ENCODE assay signal across 25 mouse cellular contexts in genomic region chr13:98147532-98147931, GRCm38 (mm10).
"Had no signal": no experiment of that assay in that cellular context is flagged by ENCODE, and none has a peak within 500 bp of the region (broad histone marks: within the 10 kb centered on the region; RNA-seq: fewer than 3 reads in every experiment).

No protein-coding gene starts in this region.

- ATAC-seq: hindbrain, embryonic 16.5 days; inflammation-experienced regulatory T-cells, adult 6 months; intestine, embryonic 16.5 days had no signal

- H3K9ac ChIP-seq: heart, embryonic 12.5 days; hindbrain, embryonic 12.5 days; hindbrain, embryonic 14.5 days; limb, embryonic 12.5 days; liver, embryonic 13.5 days; liver, embryonic 15.5 days had no signal

- H3K4me1 ChIP-seq: limb, embryonic 12.5 days; liver, embryonic 13.5 days; liver, embryonic 15.5 days had no signal

- H3K4me2 ChIP-seq: heart, embryonic 12.5 days; hindbrain, embryonic 12.5 days; hindbrain, embryonic 14.5 days; limb, embryonic 12.5 days; liver, embryonic 11.5 days; liver, embryonic 13.5 days; liver, embryonic 15.5 days had no signal

- H3K36me3 ChIP-seq: heart, embryonic 10.5 days; heart, embryonic 12.5 days; hindbrain, embryonic 10.5 days; hindbrain, embryonic 12.5 days; limb, embryonic 10.5 days; limb, embryonic 12.5 days; liver, embryonic 13.5 days; liver, embryonic 15.5 days had no signal

- H3K27me3 ChIP-seq: heart, embryonic 12.5 days; hindbrain, embryonic 12.5 days; limb, embryonic 12.5 days; liver, embryonic 13.5 days; liver, embryonic 15.5 days had no signal

- H3K4me3 ChIP-seq: gastrocnemius, adult 2 months; heart, adult 2 months; heart, embryonic 10.5 days; heart, embryonic 12.5 days; hindbrain, embryonic 10.5 days; hindbrain, embryonic 12.5 days; left cerebral cortex, adult 2 months; limb, embryonic 10.5 days; limb, embryonic 12.5 days; liver, embryonic 13.5 days; liver, embryonic 15.5 days had no signal

- DNase-seq: gastrocnemius, adult 2 months; gastrocnemius, postnatal 10 days; gastrocnemius, postnatal 25 days; heart, adult 2 months; heart, postnatal 4 days; kidney, adult 18-20 months; kidney, adult 8-10 months; kidney, postnatal 10 days; kidney, postnatal 25 days; kidney, postnatal 4 days; liver; liver, embryonic 13.5 days had no signal

- H3K9me3 ChIP-seq: heart, embryonic 10.5 days; heart, embryonic 12.5 days; hindbrain, embryonic 10.5 days; hindbrain, embryonic 12.5 days; limb, embryonic 10.5 days; limb, embryonic 12.5 days; liver, embryonic 13.5 days; liver, embryonic 15.5 days had no signal

- H3K27ac ChIP-seq: gastrocnemius, adult 2 months; heart, adult 2 months; heart, embryonic 10.5 days; hindbrain, embryonic 10.5 days; hindbrain, embryonic 12.5 days; hindbrain, embryonic 14.5 days; left cerebral cortex, adult 2 months; limb, embryonic 10.5 days; limb, embryonic 12.5 days; liver, embryonic 13.5 days; liver, embryonic 15.5 days had no signal
